Mouse (Mus musculus) cerebellum, adult 2 months (tissue): ENCODE data around the gene Fut2. TPM values are rescaled to one million over a fixed set of nuclear protein-coding genes. Genes with fewer than 3 reads are reported as not detected.

Source experiments
- DNase-seq, 2 experiments: peaks; one replicate each; pipeline ENCODE4 v3.0.0; 2021
- H3K27ac ChIP-seq: fragments of 200-500 bp; 2 replicates; pipeline ENCODE4 v1.5.1; 2012; ENCODE audit warnings: low read length, control low read depth, inconsistent platforms; ENCODE audit not compliant: insufficient read depth
- H3K27me3 ChIP-seq: fragments of 200-500 bp; 2 replicates; pipeline ENCODE4 v1.6.1; 2012; ENCODE audit warnings: inconsistent platforms, mild to moderate bottlenecking, low read length, moderate library complexity; ENCODE audit not compliant: control insufficient read depth, insufficient read depth
- H3K4me1 ChIP-seq: fragments of 200-500 bp; 2 replicates; pipeline ENCODE4 v1.6.1; 2011; ENCODE audit warnings: low read length; ENCODE audit not compliant: control insufficient read depth, insufficient read depth
- H3K4me3 ChIP-seq: fragments of 200-500 bp; replicated peaks from 2 replicates; pipeline ENCODE3; 2011; ENCODE audit warnings: mild to moderate bottlenecking, low read depth, low read length, control low read depth; ENCODE audit not compliant: insufficient read depth
- CTCF ChIP-seq: fragments of 200-500 bp; IDR thresholded peaks from 2 replicates; pipeline ENCODE4 v1.5.1; 2011; ENCODE audit warnings: low read depth, mild to moderate bottlenecking, control low read depth, low read length, moderate library complexity, borderline replicate concordance; ENCODE audit not compliant: insufficient read depth
- POLR2A ChIP-seq: fragments of 200-500 bp; IDR thresholded peaks from 2 replicates; pipeline ENCODE4 v1.6.1; 2011; ENCODE audit warnings: low read length, control low read depth, borderline replicate concordance; ENCODE audit not compliant: insufficient read depth
- WGBS: fragments of 180-500 bp; shearing (Covaris S2); methylation state at CpG from one replicate; pipeline ENCODE4 v1.1.7; 2018; 5-methylcytosine and 5-hydroxymethylcytosine counted together
- polyA plus RNA-seq: library from polyadenylated mRNA; depleted of rRNA; stranded (reverse); fragments of >200 nt; gene quantifications from 2 replicates; pipeline ENCODE4 v1.2.3, GENCODE M21; 2012; rRNA removed

Gene Fut2
- polyA plus RNA-seq: 1.4 and 1.7 TPM in 2 replicates

DNA sequence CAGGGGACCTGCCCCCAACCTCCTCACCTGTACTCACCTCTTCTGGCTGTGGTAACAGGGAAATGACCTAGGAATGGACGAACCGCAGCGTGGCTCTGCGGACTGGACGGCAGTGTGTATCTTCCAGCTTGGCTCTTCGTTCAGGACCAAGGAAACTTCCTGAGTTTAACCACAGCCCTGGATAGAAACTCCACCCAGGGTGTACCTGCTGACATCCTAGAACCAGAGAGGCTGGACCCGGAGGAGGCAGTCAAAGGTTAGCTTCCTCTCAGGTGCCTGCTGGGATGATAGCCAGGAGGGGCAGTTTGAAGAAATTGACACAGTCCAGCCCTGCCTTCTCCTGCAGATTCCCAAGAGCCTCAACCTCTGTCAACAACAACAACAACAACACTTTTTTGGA, at the start of gene Fut2:
Fut2 (minus strand) TSS at position 234 of the 400 bp plus-strand sequence.
- 91% methylated on average over 7 of the region's 7 CpGs for WGBS
- H3K4me1 ChIP-seq: peaks cover 4% of the 10 kb centered on the region
- DNase-seq: no peak

DNA sequence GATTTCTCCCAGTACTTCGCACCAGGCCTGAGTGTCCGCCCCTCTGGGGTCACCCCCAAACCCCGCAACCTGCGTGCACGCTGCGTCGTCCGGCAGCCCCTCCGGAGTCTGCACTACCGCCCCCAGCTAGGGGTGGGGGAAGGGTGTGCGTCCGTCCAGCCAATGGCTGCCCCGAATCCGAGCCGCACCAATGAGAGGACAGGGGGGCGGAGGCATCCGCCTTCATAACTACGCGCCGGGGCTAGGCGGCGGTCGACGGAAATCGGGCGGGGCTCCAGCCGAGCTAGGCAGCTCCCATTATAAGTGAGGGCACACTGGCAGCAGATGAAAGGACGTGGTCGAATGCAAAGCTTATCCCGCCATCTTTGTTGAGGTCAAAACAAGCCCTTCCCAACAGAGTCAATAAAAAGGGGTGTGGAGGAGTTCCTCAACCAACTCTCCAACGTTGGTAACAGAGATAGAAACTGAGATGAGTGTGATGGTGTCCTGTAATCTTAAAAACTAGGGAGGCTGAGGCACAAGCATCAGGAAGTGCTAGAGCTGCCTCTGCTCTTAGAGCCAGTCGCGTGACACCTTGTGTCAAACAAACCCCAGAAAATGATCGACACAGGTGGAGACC, 49.0 kb upstream of the Fut2 start, which contains the start of gene Rpl18:
Rpl18 (plus strand) TSS at position 368 of the 619 bp plus-strand sequence.
- Histone ChIP-seq H3K27me3 (no peaks in the 10 kb centered on the region), H3K27ac (peak within 1 kb of the TSS; percentile 37), H3K4me3 (peak within 1 kb of the TSS; percentile 93), H3K4me1 (peaks cover 21% of the 10 kb centered on the region)
- 8% methylated on average over 34 of the region's 34 CpGs for WGBS
- TF ChIP-seq CTCF (no peak), POLR2A (peak; percentile 73)
- DNase-seq: peak; percentile 96 to 99

More for the DNA sequence above, at the start of gene Fut2:
- Histone ChIP-seq H3K27me3 (no peaks in the 10 kb centered on the region), H3K27ac (no peak within 1 kb of the TSS), H3K4me3 (no peak within 1 kb of the TSS)
- no peak for TF ChIP-seq CTCF
- no peak for TF ChIP-seq POLR2A

DNA sequence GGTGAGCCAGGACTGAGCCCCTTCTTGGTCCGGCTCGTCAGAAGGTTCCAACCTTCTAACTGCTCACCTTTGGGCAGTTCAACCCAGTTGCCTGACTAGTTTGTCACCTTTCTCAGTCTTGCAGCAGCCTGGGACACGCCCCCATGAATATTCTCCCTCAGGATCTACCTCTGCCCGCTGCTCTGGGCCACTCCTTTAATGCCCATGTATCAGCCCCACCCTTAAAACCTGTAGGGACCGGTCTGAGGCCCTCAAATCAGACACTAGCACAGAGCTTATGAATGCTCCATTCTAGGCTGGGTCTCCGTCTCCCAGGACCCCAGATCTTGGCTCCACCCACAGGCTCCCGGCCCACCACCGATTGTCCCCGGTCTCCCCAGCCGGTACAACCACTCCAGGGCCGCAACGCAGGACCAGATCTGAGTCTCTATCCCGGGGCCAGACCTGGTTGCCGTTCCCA, 48.5 kb upstream of the Fut2 start:
- TF ChIP-seq CTCF (no peak), POLR2A (no peak)
- 6% methylated on average over 14 of the region's 14 CpGs for WGBS
- Histone ChIP-seq H3K4me1 (peaks cover 21% of the 10 kb centered on the region), H3K27me3 (no peaks in the 10 kb centered on the region), H3K4me3 (peak overlapping the region; percentile 93), H3K27ac (peak overlapping the region; percentile 37)
- DNase-seq: peak in 1 of 2 experiments; percentile 28

DNA sequence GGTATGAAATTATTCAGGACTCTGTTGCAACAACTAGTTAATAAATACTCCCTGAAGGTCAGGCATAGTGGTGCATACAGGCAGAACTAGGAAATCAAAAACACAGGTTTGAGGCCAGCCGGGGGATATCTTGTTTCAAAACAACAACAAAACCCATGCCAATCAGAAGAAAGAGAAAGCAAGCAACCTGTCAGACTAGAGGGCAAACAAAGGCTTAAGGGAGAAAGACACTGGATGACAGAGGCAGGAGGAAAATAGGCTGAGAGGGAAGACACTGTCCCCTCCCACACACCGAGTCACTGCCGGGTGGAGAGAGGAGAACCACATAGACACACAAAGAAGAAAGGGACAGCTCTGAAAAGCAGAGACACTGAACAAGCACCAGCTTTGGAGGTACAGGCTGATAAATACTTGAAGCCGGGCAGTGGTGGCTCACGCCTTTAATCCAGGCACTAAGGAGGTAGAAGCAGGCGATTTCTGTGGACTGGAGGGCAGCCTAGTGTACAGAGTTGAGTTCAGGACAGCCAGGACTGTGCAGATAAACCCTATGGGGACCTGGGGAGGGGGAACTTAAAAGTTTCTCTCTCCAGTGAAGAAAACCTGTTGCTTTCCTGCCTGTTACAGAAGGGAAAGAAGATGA, 47.8 kb upstream of the Fut2 start:
- no peaks in the 10 kb centered on the region for H3K27me3 ChIP-seq
- no peak overlapping the region for H3K4me3 ChIP-seq
- H3K4me1 ChIP-seq: peaks cover 23% of the 10 kb centered on the region
- no peak overlapping the region for H3K27ac ChIP-seq
- DNase-seq: no peak
- 76% methylated on average over 6 of the region's 6 CpGs for WGBS
- TF ChIP-seq POLR2A: no peak
- no peak for TF ChIP-seq CTCF

DNA sequence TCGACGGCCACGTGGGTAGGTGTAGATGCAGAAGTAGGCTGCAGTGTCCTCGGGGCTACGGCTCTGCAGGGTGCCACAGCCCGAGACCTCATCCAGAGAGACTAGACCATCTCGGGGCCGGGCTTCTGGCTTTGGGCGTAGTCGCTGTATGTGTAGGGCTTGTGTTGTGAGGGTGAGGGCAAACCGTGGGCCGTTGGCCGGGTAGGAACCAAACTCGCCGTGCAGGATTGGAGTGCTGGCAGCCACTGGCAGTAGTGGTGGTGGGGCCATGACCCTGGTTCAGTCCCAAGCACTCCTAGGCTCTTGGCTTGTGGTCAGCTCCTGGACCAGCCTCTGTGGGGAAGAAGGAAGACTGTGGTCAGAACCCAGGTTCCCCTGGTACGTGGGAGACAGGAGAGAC, 47.2 kb upstream of the Fut2 start:
- peak; percentile 30 to 34 for DNase-seq
- H3K4me3 ChIP-seq: no peak overlapping the region
- H3K27ac ChIP-seq: no peak overlapping the region
- 87% methylated on average over 16 of the region's 16 CpGs for WGBS
- TF ChIP-seq CTCF (no peak), POLR2A (no peak)
- peaks cover 29% of the 10 kb centered on the region for H3K4me1 ChIP-seq
- no peaks in the 10 kb centered on the region for H3K27me3 ChIP-seq

DNA sequence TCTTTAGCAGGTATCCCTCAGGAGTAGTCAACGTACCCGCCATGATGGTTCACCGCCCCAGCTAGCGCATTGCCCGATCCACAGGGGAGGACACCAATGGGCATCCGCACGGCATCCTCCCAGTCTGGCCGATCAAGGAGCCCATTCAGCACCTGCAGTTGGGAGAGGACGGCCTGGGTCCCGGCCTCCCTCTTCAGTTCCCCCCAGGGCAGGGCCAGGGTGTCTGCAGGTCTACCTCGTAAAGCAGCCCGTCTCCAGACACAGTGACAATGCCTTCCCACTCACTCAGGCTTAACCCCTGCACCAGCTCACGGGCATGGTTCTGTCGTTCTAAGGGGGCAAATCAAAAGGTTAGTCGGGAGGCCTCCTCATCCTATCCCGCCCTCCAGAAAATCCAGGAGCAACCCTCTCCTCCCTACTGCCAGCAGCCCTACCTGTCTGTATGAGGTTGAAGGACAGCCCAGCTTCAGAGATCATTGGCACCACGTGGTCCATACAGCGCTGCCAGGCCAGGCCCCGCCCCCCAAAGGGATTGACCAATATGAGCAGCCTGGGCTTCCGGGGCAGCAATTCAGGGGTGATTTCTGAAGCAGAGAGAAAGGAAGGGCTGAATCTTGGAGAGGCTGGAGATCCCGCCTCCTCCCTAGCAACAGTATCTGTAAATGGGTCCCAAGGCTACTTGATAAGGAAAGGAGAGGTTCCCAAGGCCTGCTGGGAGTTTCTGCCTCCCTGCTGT, 46.0 kb upstream of the Fut2 start:
- peak; percentile 39 for DNase-seq
- peaks cover 35% of the 10 kb centered on the region for H3K4me1 ChIP-seq
- WGBS: 79% methylated on average over 21 of the region's 21 CpGs

GRCm38 (mm10) chr7:45711316-45712021, 45.3 kb upstream of the Fut2 start:
- WGBS: 68% methylated on average over 24 of the region's 24 CpGs
- Histone ChIP-seq H3K4me1 (peaks cover 37% of the 10 kb centered on the region), H3K27ac (no peak overlapping the region), H3K4me3 (no peak overlapping the region), H3K27me3 (no peaks in the 10 kb centered on the region)
- DNase-seq: no peak
- TF ChIP-seq CTCF: no peak
- TF ChIP-seq POLR2A: no peak; the same call in 1 of the 2 replicates

More for the DNA sequence above, 46.0 kb upstream of the Fut2 start:
- Histone ChIP-seq H3K27ac (no peak overlapping the region), H3K27me3 (no peaks in the 10 kb centered on the region), H3K4me3 (no peak overlapping the region)
- TF ChIP-seq POLR2A: peak; percentile 11; the same call in 1 of the 2 replicates
- TF ChIP-seq CTCF: 0 out of 2 replicates have a peak, but pooled peaks have one; percentile 8
